Mouse (Mus musculus) testis, adult 2 months (tissue): ENCODE measurements around the gene Acsl5.

Experiments
- CTCF ChIP-seq: fragments of 200-500 bp; IDR thresholded peaks from 2 replicates; pipeline ENCODE4 v1.5.1; 2012; ENCODE audit warnings: low read depth, mild to moderate bottlenecking, inconsistent platforms, low read length, moderate library complexity; ENCODE audit not compliant: control insufficient read depth, insufficient read depth, insufficient replicate concordance
- POLR2A ChIP-seq: fragments of 200-500 bp; IDR thresholded peaks from 2 replicates; pipeline ENCODE4 v1.6.1; 2012; ENCODE audit warnings: low read depth, mild to moderate bottlenecking, inconsistent platforms, low read length, moderate library complexity; ENCODE audit not compliant: control insufficient read depth

- no peak for TF ChIP-seq CTCF
- TF ChIP-seq POLR2A = no peak
These were observed 33.0 kb upstream of the Acsl5 start for GRCm38 (mm10) chr19:55218741-55219221.
